Mouse (Mus musculus): ENCODE measurements around the gene Myog. TPM values are rescaled to one million over a fixed set of nuclear protein-coding genes. Genes with fewer than 3 reads are reported as not detected.
A peak's percentile ranks its signal among the peaks of the same experiment; 100 is the strongest.

Myog gene
- polyA plus RNA-seq, 1 experiment = 22.0 TPM

DNA sequence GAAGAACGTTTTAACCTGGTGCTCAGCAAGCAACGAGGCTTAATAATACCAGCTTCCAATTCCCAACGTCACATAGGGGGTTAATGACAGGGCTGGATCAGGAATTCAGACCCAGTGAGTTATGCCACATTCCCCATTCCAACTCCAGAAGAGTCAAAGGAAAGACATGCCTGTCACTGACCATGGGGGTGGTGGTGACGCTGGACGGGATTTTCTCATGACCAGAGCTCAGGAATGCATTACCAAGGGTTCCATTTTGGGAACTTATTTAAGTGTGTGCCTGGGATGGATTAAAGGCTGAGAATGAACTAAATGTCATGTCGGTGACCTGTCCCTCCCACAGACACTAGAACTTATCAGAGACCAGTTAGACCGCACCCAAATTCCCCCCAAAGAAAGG lies 13.0 kb upstream of the Myog start:
- TF ChIP-seq MAX (IDR thresholded peaks at IDR 0.05) (no peak), CEBPB (IDR thresholded peaks at IDR 0.05; ENCODE audit: low read depth) (no peak), CTCF (IDR thresholded peaks at IDR 0.05; ENCODE audit: control insufficient read depth, insufficient read depth, insufficient read length) (no peak), USF1 (IDR thresholded peaks at IDR 0.05; ENCODE audit: low read depth) (no peak), MYOG (IDR thresholded peaks at IDR 0.05; ENCODE audit: control insufficient read depth, extremely low read depth, insufficient read length) (no peak), MYOD1 (IDR thresholded peaks at IDR 0.05; ENCODE audit: control insufficient read depth, insufficient read length, low read depth) (no peak), FOSL1 (IDR thresholded peaks at IDR 0.05; ENCODE audit: insufficient read depth, low read length, poor library complexity, severe bottlenecking) (no peak)
- Histone ChIP-seq H3K4me3 (ENCODE audit: insufficient read depth, poor library complexity, severe bottlenecking) (no peak overlapping the region), H3ac (ENCODE audit: control insufficient read depth, insufficient read length, low read depth) (no peak overlapping the region), H3K79me2 (ENCODE audit: control insufficient read depth, insufficient read depth) (no peaks in the 10 kb centered on the region), H3K27me3 (ENCODE audit: control insufficient read depth, insufficient read depth, insufficient read length) (no peaks in the 10 kb centered on the region), H3K36me3 (ENCODE audit: control insufficient read depth, insufficient read depth) (no peaks in the 10 kb centered on the region), H3K79me3 (ENCODE audit: low read depth) (no peaks in the 10 kb centered on the region)

DNA sequence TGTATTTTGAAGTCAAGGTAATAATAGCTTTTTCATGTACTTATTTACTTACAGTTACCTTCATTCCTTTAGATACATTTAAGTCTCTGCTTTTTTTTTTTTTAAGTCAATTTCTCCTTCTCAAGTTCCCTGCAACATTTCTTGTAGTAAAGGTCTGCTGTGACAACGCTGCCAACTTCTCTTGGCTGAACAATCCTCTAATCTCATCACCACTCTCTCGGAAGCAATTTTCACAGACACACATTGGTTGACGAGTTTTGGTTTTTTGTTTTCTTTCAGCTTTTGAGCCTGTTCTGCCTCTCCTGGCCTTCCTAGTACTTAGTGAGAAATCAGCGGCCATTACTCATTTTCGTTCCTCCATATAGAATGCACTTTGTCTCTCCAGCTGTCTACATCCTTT lies 9.6 kb upstream of the Myog start:
- no peaks in the 10 kb centered on the region for H3K79me3 ChIP-seq (ENCODE audit: low read depth)
- H3K4me3 ChIP-seq (ENCODE audit: insufficient read depth, poor library complexity, severe bottlenecking) = no peak overlapping the region
- no peak overlapping the region for H3ac ChIP-seq (ENCODE audit: control insufficient read depth, insufficient read length, low read depth)
- H3K27me3 ChIP-seq (ENCODE audit: control insufficient read depth, insufficient read depth, insufficient read length) = no peaks in the 10 kb centered on the region
- no peaks in the 10 kb centered on the region for H3K79me2 ChIP-seq (ENCODE audit: control insufficient read depth, insufficient read depth)
- no peak for TF ChIP-seq FOSL1 (IDR thresholded peaks at IDR 0.05; ENCODE audit: insufficient read depth, low read length, poor library complexity, severe bottlenecking)
- no peak for TF ChIP-seq MAX (IDR thresholded peaks at IDR 0.05)
- TF ChIP-seq USF1 (IDR thresholded peaks at IDR 0.05; ENCODE audit: low read depth) = no peak
- no peak for TF ChIP-seq CEBPB (IDR thresholded peaks at IDR 0.05; ENCODE audit: low read depth)
- no peak for TF ChIP-seq CTCF (IDR thresholded peaks at IDR 0.05; ENCODE audit: control insufficient read depth, insufficient read depth, insufficient read length)
- no peak for TF ChIP-seq MYOD1 (IDR thresholded peaks at IDR 0.05; ENCODE audit: control insufficient read depth, insufficient read length, low read depth)
- no peaks in the 10 kb centered on the region for H3K36me3 ChIP-seq (ENCODE audit: control insufficient read depth, insufficient read depth)

DNA sequence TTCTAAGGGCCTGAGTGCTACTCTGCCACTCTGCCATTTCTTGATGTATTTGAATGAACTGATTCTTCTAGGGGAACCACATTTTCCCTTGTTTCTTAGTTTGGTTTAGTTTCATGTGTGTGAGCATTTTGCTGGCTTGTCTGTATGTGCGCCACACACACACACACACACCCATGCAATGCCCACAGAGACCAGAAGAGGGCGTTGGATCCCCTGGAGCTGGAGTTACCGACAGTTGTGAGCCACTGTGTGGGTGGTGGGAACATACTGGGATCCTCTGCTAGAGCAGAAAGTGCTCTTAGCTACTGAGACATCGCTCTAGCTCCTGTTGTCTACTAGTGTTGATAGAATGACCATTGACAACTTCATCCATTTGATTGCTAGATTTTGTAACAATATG lies 8.2 kb upstream of the Myog start:
- Histone ChIP-seq H3K27me3 (ENCODE audit: control insufficient read depth, insufficient read depth, insufficient read length) (no peaks in the 10 kb centered on the region), H3K36me3 (ENCODE audit: control insufficient read depth, insufficient read depth) (no peaks in the 10 kb centered on the region)
- no peak for TF ChIP-seq FOSL1 (IDR thresholded peaks at IDR 0.05; ENCODE audit: insufficient read depth, low read length, poor library complexity, severe bottlenecking)
- no peak for TF ChIP-seq CEBPB (IDR thresholded peaks at IDR 0.05; ENCODE audit: low read depth)
- TF ChIP-seq USF1 (IDR thresholded peaks at IDR 0.05; ENCODE audit: low read depth) = no peak
- TF ChIP-seq MAX (IDR thresholded peaks at IDR 0.05) = no peak
- TF ChIP-seq CTCF (IDR thresholded peaks at IDR 0.05; ENCODE audit: control insufficient read depth, insufficient read depth, insufficient read length) = no peak
- no peak for TF ChIP-seq MYOG (IDR thresholded peaks at IDR 0.05; ENCODE audit: control insufficient read depth, extremely low read depth, insufficient read length)
- TF ChIP-seq MYOD1 (IDR thresholded peaks at IDR 0.05; ENCODE audit: control insufficient read depth, insufficient read length, low read depth) = no peak

DNA sequence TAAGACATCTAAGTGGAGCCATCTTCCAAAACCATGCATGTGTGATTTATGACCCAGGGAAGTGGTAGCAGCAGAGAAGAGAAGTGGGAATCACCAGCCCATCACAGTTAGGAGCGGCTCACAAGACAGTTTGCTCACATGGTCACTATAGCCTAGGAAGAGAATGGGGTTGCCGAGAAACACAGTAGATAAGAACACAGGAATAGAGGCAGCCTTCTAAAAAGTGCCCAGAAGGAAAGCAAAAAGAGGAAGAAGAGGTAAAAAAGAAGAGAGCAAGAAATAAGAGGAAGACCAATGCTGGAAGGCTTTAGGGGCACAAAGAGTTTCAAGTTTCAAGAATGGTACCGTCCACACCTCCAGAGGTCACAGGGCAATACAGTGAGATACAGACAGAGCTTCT lies 7.4 kb upstream of the Myog start:
- Histone ChIP-seq H3ac (ENCODE audit: control insufficient read depth, insufficient read length, low read depth) (no peak overlapping the region), H3K4me3 (ENCODE audit: insufficient read depth, poor library complexity, severe bottlenecking) (no peak overlapping the region), H3K27me3 (ENCODE audit: control insufficient read depth, insufficient read depth, insufficient read length) (no peaks in the 10 kb centered on the region), H3K79me2 (ENCODE audit: control insufficient read depth, insufficient read depth) (no peaks in the 10 kb centered on the region), H3K36me3 (ENCODE audit: control insufficient read depth, insufficient read depth) (no peaks in the 10 kb centered on the region), H3K79me3 (ENCODE audit: low read depth) (no peaks in the 10 kb centered on the region)
- TF ChIP-seq MAX (IDR thresholded peaks at IDR 0.05) = no peak
- no peak for TF ChIP-seq MYOD1 (IDR thresholded peaks at IDR 0.05; ENCODE audit: control insufficient read depth, insufficient read length, low read depth)
- TF ChIP-seq MYOG (IDR thresholded peaks at IDR 0.05; ENCODE audit: control insufficient read depth, extremely low read depth, insufficient read length) = no peak
- no peak for TF ChIP-seq CTCF (IDR thresholded peaks at IDR 0.05; ENCODE audit: control insufficient read depth, insufficient read depth, insufficient read length)
- TF ChIP-seq CEBPB (IDR thresholded peaks at IDR 0.05; ENCODE audit: low read depth) = no peak
- no peak for TF ChIP-seq USF1 (IDR thresholded peaks at IDR 0.05; ENCODE audit: low read depth)

More for the DNA sequence above, 8.2 kb upstream of the Myog start:
- no peak overlapping the region for H3K4me3 ChIP-seq (ENCODE audit: insufficient read depth, poor library complexity, severe bottlenecking)
- no peak overlapping the region for H3ac ChIP-seq (ENCODE audit: control insufficient read depth, insufficient read length, low read depth)
- no peaks in the 10 kb centered on the region for H3K79me2 ChIP-seq (ENCODE audit: control insufficient read depth, insufficient read depth)
- no peaks in the 10 kb centered on the region for H3K79me3 ChIP-seq (ENCODE audit: low read depth)

- no peak overlapping the region for H3K4me3 ChIP-seq (ENCODE audit: insufficient read depth, poor library complexity, severe bottlenecking)
- no peaks in the 10 kb centered on the region for H3K36me3 ChIP-seq (ENCODE audit: control insufficient read depth, insufficient read depth)
- TF ChIP-seq FOSL1 (IDR thresholded peaks at IDR 0.05; ENCODE audit: insufficient read depth, low read length, poor library complexity, severe bottlenecking) = no peak
- peak; percentile 32 for TF ChIP-seq MYOD1 (IDR thresholded peaks at IDR 0.05; ENCODE audit: control insufficient read depth, insufficient read length, low read depth)
- no peak overlapping the region for H3ac ChIP-seq (ENCODE audit: control insufficient read depth, insufficient read length, low read depth)
- no peaks in the 10 kb centered on the region for H3K79me2 ChIP-seq (ENCODE audit: control insufficient read depth, insufficient read depth)
- no peaks in the 10 kb centered on the region for H3K27me3 ChIP-seq (ENCODE audit: control insufficient read depth, insufficient read depth, insufficient read length)
- no peaks in the 10 kb centered on the region for H3K79me3 ChIP-seq (ENCODE audit: low read depth)
Observed at GRCm38 (mm10) chr1:134283108-134283507, 6.7 kb upstream of the Myog start.

DNA sequence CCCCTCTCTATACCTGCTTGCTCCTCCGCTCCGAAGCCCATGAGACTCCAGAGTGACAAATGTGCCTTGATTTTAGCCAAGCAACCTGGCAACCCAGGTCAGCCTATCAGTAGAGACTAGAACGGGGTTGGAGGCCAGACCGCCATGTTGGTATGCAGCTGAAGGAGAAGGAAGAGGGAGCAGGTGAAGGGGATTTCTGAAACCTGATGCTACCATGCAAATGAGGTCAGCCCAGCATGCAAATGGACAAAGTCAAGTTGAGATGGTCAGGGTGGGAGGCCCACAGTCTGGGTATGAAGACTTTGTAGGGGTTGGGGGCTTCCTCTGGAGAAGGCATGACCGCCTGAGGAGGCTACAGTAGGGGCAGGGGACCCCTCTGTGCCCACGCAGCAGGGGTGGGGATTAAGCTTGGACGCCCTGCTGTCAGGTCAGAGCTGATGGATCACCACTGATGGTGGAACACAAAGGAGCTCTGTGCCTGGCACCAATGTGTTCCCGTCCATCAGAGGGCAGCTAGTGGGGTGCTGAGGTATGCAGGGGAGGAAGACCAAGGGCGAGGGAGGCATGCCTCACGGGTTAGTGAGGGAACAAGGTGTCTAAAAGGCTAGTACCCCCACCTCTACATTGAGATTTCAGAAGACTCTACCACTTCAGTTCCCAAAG lies 4.2 kb upstream of the Myog start:
- no peak for TF ChIP-seq USF1 (IDR thresholded peaks at IDR 0.05; ENCODE audit: low read depth)
- no peak for TF ChIP-seq MYOD1 (IDR thresholded peaks at IDR 0.05; ENCODE audit: control insufficient read depth, insufficient read length, low read depth)
- TF ChIP-seq MYOG (IDR thresholded peaks at IDR 0.05; ENCODE audit: control insufficient read depth, extremely low read depth, insufficient read length) = no peak
- TF ChIP-seq FOSL1 (IDR thresholded peaks at IDR 0.05; ENCODE audit: insufficient read depth, low read length, poor library complexity, severe bottlenecking) = no peak
- no peak for TF ChIP-seq CTCF (IDR thresholded peaks at IDR 0.05; ENCODE audit: control insufficient read depth, insufficient read depth, insufficient read length)
- TF ChIP-seq CEBPB (IDR thresholded peaks at IDR 0.05; ENCODE audit: low read depth) = no peak
- TF ChIP-seq MAX (IDR thresholded peaks at IDR 0.05) = no peak
- Histone ChIP-seq H3K79me2 (ENCODE audit: control insufficient read depth, insufficient read depth) (no peaks in the 10 kb centered on the region), H3K27me3 (ENCODE audit: control insufficient read depth, insufficient read depth, insufficient read length) (no peaks in the 10 kb centered on the region), H3K4me3 (ENCODE audit: insufficient read depth, poor library complexity, severe bottlenecking) (no peak overlapping the region), H3K79me3 (ENCODE audit: low read depth) (no peaks in the 10 kb centered on the region), H3ac (ENCODE audit: control insufficient read depth, insufficient read length, low read depth) (no peak overlapping the region), H3K36me3 (ENCODE audit: control insufficient read depth, insufficient read depth) (no peaks in the 10 kb centered on the region)
